Mouse (Mus musculus) neural tube, embryonic 13.5 days (tissue): ENCODE measurements at regions not wholly inside any gene's neighbourhood (a gene's known extent, or its start where the extent isn't known, plus 50 kb on each side); places are given as distances from the start of the nearest gene placed in this dataset.

ENCODE experiments used
- ATAC-seq: fragments of 200-750 bp; cut with Nextera tagmentation; 2 replicates; pipeline ENCODE4 v1.8.0; 2017; ENCODE audit warnings: low read depth, mild to moderate bottlenecking, moderate TSS enrichment, moderate library complexity
- H3K27ac ChIP-seq: fragments of 300-500 bp; sonication (generic); replicated peaks from 2 replicates; pipeline ENCODE4 v1.5.1; 2015; ENCODE audit warnings: moderate library complexity, mild to moderate bottlenecking, inconsistent platforms
- H3K27me3 ChIP-seq: fragments of 300-500 bp; sonication (generic); 2 replicates; pipeline ENCODE4 v1.6.1; 2015; ENCODE audit warnings: mild to moderate bottlenecking, inconsistent platforms
- H3K36me3 ChIP-seq: fragments of 300-500 bp; sonication (generic); 2 replicates; pipeline ENCODE4 v1.6.1; 2015; ENCODE audit warnings: mild to moderate bottlenecking, inconsistent platforms
- H3K4me1 ChIP-seq: fragments of 300-500 bp; sonication (generic); replicated peaks from 2 replicates; pipeline ENCODE4 v1.6.1; 2015; ENCODE audit warnings: inconsistent platforms
- H3K4me2 ChIP-seq: fragments of 300-500 bp; sonication (generic); 2 replicates; pipeline ENCODE4 v1.6.1; 2015; ENCODE audit warnings: inconsistent platforms, mild to moderate bottlenecking, moderate library complexity
- H3K4me3 ChIP-seq: fragments of 300-500 bp; sonication (generic); 2 replicates; pipeline ENCODE4 v1.5.1; 2015; ENCODE audit warnings: mild to moderate bottlenecking, inconsistent platforms
- H3K9ac ChIP-seq: fragments of 300-500 bp; sonication (generic); 2 replicates; pipeline ENCODE4 v1.6.1; 2015; ENCODE audit warnings: moderate library complexity, mild to moderate bottlenecking, inconsistent platforms
- H3K9me3 ChIP-seq: fragments of 300-500 bp; sonication (generic); 2 replicates; pipeline ENCODE4 v1.6.1; 2016; ENCODE audit warnings: inconsistent platforms
- WGBS: fragments of 180-500 bp; shearing (Covaris S2); methylation state at CpG from one replicate; pipeline ENCODE4 v1.1.7; 2015; 5-methylcytosine and 5-hydroxymethylcytosine counted together

DNA sequence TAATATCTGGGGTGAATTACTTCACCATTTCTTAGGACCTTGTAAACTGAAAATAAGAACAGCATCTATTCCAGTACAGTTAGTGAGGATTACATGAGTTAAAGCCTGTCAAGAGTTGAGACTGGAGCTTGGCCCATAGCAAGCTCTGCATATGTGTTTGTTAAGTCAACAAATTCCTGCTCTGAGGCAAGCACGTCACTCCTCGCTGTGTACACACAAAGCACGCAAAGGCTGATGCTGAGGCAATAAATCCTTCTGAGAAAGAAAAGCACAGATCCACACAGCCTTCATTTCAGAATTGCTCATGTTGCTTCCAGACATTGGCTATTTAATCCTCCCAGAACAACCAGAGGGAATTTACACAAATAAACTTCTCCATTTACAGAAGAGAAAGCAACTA lies 328.9 kb upstream of the Gm9747 start:
- no peaks in the 10 kb centered on the region for H3K27me3 ChIP-seq
- H3K4me3 ChIP-seq: no peak overlapping the region
- no peak overlapping the region for H3K4me2 ChIP-seq
- no peak for ATAC-seq
- H3K4me1 ChIP-seq: no peaks in the 10 kb centered on the region
- WGBS: 31% methylated on average over 3 of the region's 3 CpGs
- H3K9me3 ChIP-seq: no peaks in the 10 kb centered on the region
- H3K27ac ChIP-seq: no peak overlapping the region
- no peak overlapping the region for H3K9ac ChIP-seq
- H3K36me3 ChIP-seq: no peaks in the 10 kb centered on the region

DNA sequence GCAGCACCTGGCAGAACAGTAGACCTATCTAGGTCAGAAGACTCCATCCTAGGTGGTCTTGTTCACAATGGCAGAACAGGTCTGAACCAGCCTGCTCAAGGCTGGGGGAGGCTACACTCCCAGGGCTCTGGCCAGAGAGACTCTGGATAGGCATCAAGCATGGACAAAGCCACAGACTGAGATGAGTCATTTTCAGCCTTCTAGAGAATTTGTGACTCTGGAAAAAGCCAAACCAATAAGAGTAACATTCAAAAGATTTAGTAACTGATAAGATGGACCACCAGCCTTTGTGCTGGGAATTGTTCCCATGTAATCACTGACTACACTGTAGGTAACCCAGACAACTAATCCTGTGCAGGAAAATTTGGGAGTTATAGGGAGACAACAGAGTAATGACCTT lies 320.3 kb upstream of the Gm9747 start:
- H3K27ac ChIP-seq: no peak overlapping the region
- H3K36me3 ChIP-seq: no peaks in the 10 kb centered on the region
- no peak overlapping the region for H3K9ac ChIP-seq
- no peaks in the 10 kb centered on the region for H3K4me1 ChIP-seq
- no peak for ATAC-seq
- H3K4me3 ChIP-seq: no peak overlapping the region
- H3K27me3 ChIP-seq: no peaks in the 10 kb centered on the region
- H3K4me2 ChIP-seq: no peak overlapping the region
- H3K9me3 ChIP-seq: no peaks in the 10 kb centered on the region

DNA sequence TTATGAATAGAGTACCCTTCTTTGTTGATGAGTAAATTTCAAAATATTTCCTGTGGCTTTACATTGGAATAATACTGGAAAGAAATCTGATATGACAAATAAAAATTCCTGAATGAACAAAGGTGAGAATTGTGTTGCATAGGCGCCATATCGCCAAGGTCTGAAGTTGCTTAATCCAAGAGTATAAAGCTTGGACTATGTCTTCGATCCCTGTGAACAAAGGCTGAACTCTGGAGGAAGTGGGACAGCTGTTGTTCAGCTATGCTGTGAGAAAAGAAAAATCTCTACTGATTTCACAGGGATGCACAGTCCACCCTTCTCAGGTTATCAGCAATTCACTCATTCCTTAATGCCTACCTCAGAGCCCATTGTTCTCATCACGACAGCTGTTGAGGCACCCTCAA lies 319.3 kb upstream of the Gm9747 start:
- Histone ChIP-seq H3K27me3 (no peaks in the 10 kb centered on the region), H3K4me3 (no peak overlapping the region), H3K9ac (no peak overlapping the region), H3K4me1 (no peaks in the 10 kb centered on the region), H3K4me2 (no peak overlapping the region), H3K27ac (no peak overlapping the region), H3K9me3 (no peaks in the 10 kb centered on the region), H3K36me3 (no peaks in the 10 kb centered on the region)
- 89% methylated on average over 4 of the region's 4 CpGs for WGBS
- ATAC-seq: no peak

DNA sequence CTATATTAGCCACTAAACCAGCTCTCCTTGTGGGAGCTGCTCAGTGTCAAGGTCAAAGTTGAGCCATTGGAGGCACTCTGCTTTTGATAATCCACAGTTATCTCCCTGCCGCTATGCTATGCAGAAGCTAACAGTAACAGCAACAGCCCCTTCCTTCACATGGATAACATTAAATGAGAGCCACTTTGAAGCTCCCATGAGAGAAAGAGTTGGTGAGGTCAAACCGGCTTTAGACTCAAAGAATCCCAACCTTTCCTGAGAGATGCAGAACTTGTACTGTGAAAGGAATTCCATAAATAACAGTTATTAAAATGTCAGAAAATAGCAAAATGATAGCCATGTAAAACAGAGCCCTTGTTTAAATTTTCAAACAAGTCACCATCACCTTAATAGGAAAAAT lies 316.1 kb upstream of the Gm9747 start:
- H3K4me1 ChIP-seq: no peaks in the 10 kb centered on the region
- ATAC-seq: no peak
- no peaks in the 10 kb centered on the region for H3K36me3 ChIP-seq
- H3K27ac ChIP-seq: no peak overlapping the region
- 77% methylated on average over 2 of the region's 2 CpGs for WGBS
- no peak overlapping the region for H3K4me2 ChIP-seq
- no peak overlapping the region for H3K4me3 ChIP-seq
- H3K9ac ChIP-seq: no peak overlapping the region
- no peaks in the 10 kb centered on the region for H3K9me3 ChIP-seq
- no peaks in the 10 kb centered on the region for H3K27me3 ChIP-seq

DNA sequence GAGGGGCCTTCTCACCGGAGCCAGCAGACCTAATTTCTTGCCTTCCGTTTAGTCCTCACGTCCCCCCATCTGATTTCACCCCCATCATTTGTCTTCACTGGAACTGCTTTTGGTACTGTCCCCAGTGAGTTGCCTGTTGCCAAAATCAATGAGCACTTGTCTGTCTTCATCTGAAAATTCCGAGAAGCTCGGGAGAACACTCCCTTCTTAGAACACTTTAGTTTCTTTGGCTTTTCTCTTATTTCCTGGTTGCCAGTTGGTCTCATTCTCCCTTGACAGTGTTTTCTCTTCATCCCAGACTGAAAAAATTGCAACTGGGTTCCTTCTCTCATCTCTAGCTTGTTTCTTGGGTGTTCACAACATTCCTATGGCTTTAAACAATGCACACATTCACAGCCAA lies 305.2 kb upstream of the Gm9747 start:
- H3K27ac ChIP-seq: no peak overlapping the region
- no peaks in the 10 kb centered on the region for H3K36me3 ChIP-seq
- no peak overlapping the region for H3K4me3 ChIP-seq
- H3K27me3 ChIP-seq: no peaks in the 10 kb centered on the region
- H3K9me3 ChIP-seq: no peaks in the 10 kb centered on the region
- no peaks in the 10 kb centered on the region for H3K4me1 ChIP-seq
- no peak overlapping the region for H3K9ac ChIP-seq
- 90% methylated on average over 5 of the region's 5 CpGs for WGBS
- ATAC-seq: no peak
- H3K4me2 ChIP-seq: no peak overlapping the region

DNA sequence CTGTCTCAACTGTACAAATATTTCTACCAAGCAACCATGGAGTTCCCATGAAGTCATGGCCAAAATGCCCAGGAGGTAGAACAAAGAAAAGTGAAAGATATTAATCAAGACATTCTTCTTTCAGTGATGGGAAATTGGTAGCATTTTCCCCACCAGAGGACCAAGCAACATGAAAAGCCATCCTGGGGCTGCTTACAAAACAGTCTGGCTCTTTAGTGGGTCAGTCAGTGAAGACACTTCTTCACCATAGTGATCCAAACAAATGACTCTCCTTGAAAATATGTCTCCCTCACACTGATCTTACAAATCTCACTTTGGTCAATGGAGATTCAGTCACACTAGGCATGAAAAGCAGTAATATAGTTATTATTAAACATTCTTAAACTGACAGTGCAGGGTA lies 299.8 kb upstream of the Gm9747 start:
- H3K4me2 ChIP-seq: no peak overlapping the region
- no peaks in the 10 kb centered on the region for H3K36me3 ChIP-seq
- H3K4me3 ChIP-seq: no peak overlapping the region
- H3K27me3 ChIP-seq: no peaks in the 10 kb centered on the region
- H3K9me3 ChIP-seq: no peaks in the 10 kb centered on the region
- no peaks in the 10 kb centered on the region for H3K4me1 ChIP-seq
- no peak overlapping the region for H3K27ac ChIP-seq
- H3K9ac ChIP-seq: no peak overlapping the region
- no peak for ATAC-seq

DNA sequence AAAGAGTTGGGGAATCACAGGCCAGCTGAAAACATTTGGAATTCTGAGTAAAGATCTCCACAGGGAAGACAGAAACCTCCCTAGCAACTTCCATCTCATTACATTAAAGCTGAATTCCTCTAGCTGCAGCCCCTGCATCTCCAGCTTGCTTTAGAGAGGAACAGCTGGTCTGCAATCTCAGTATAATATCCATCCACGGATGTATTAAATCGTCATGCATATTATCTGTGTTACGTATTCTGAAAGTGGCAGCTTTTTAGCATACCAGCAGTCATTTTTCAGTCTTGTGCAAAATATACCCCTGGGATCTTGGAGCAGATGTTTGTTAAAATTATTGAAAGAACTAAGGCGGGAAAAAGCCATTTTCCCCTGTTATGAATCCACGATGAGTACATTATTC lies 287.7 kb upstream of the Gm9747 start:
- peak; percentile 53; the same call in 1 of the 2 replicates for ATAC-seq
- Histone ChIP-seq H3K27me3 (no peaks in the 10 kb centered on the region), H3K4me3 (no peak overlapping the region), H3K4me1 (0 out of 2 replicates have a peak, but pooled peaks cover 3% of the 10 kb centered on the region), H3K36me3 (no peaks in the 10 kb centered on the region), H3K27ac (no peak overlapping the region), H3K4me2 (no peak overlapping the region), H3K9me3 (no peaks in the 10 kb centered on the region), H3K9ac (no peak overlapping the region)
- WGBS: 45% methylated on average over 5 of the region's 5 CpGs

DNA sequence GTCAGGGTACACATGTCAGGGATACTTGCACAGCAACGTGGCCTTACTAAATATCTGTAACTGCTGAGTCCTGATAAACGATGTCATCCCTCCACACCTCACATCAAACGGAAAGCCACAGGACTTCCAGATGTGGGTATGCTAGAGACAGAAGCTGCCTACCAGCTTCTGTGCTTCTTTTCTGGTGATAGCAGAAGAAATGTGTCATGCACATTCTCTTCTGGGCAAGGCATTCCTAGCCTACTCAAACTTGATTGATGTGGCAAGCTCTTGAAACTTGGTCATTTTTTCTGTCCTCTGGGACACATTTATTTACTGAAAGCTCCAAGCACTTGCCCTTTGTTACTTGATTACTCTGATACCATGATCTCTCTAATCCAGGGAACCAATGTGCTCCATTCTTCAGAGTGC lies 282.8 kb upstream of the Gm9747 start:
- whole genome bisulfite sequencing: 80% methylated on average over 3 of the region's 3 CpGs
- Histone ChIP-seq H3K27ac (no peak overlapping the region), H3K4me1 (0 out of 2 replicates have a peak, but pooled peaks cover 3% of the 10 kb centered on the region), H3K4me2 (no peak overlapping the region), H3K27me3 (no peaks in the 10 kb centered on the region), H3K36me3 (no peaks in the 10 kb centered on the region), H3K4me3 (no peak overlapping the region), H3K9ac (no peak overlapping the region), H3K9me3 (no peaks in the 10 kb centered on the region)
- ATAC-seq: no peak

DNA sequence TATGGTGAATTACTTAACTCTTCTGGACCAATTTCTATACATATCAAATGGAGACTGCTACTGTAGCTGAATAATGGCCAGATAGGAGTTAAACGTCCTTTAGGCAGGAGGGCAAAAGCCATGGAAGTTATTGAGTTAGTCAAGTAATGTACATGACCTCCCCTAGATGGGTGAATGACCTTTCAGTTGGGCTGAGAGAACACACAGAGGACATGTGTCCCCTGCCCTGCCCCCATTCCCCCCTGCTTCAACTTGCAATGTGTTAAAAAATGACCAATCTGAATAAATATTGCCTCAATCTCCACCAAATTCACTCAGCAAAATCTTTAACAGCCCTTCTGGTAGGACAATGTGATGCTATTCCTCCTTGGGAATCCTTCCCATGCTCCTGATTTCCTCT lies 282.1 kb upstream of the Gm9747 start:
- H3K4me1 ChIP-seq: no peaks in the 10 kb centered on the region
- H3K4me3 ChIP-seq: no peak overlapping the region
- no peaks in the 10 kb centered on the region for H3K27me3 ChIP-seq
- no peak for ATAC-seq
- no peak overlapping the region for H3K4me2 ChIP-seq
- H3K36me3 ChIP-seq: no peaks in the 10 kb centered on the region
- H3K9ac ChIP-seq: no peak overlapping the region
- WGBS: 74% methylated on average over 1 of the region's 1 CpGs
- H3K9me3 ChIP-seq: no peaks in the 10 kb centered on the region
- no peak overlapping the region for H3K27ac ChIP-seq

DNA sequence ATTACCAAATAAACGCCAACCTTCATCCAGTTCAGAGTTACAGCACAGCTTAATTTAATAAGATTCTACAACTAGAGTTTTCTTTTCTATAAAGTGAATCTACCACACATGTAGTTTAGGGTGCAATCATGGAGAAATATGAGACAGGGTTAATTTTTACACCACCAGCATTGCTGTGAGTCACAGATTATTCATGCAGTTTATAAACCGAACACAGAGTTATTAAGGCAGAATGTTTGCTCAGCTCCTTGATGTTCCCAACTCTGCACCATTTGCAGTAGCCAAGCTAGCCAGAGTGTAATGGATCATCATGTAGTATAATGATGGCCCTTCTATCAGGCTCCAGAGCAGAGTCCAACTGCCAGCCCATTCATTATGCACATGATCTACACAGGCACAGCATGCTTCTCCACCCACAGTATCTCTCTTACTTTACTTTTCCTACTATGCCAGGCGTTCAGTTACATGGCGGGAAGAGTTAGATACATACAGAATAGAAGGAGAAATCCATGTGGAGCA lies 281.4 kb upstream of the Gm9747 start:
- no peaks in the 10 kb centered on the region for H3K27me3 ChIP-seq
- no peak overlapping the region for H3K4me2 ChIP-seq
- no peak for ATAC-seq
- no peak overlapping the region for H3K27ac ChIP-seq
- WGBS: 90% methylated on average over 4 of the region's 4 CpGs
- H3K9ac ChIP-seq: no peak overlapping the region
- H3K4me3 ChIP-seq: no peak overlapping the region
- no peaks in the 10 kb centered on the region for H3K4me1 ChIP-seq
- H3K36me3 ChIP-seq: no peaks in the 10 kb centered on the region
- H3K9me3 ChIP-seq: no peaks in the 10 kb centered on the region

DNA sequence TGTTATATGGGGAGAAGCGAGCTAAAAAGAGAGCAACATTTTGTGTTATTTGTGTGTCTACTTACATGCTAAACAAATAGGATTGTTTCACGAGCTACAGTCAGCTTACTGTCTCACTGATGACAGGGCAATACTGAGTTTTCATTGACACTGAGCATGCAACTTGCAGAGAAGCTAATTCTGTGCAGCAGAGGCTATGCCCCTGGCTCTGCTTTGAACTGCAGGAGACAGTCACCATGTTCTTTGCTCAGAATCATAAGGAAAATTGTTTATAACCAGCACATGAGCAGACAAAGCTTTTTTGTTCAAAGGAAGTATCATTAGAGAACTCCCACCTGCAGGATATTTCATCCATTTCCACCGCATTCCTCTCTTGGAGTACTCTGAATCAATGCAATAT lies 280.8 kb upstream of the Gm9747 start:
- ATAC-seq: no peak
- Histone ChIP-seq H3K9ac (no peak overlapping the region), H3K4me2 (no peak overlapping the region), H3K9me3 (no peaks in the 10 kb centered on the region), H3K36me3 (no peaks in the 10 kb centered on the region), H3K4me1 (no peaks in the 10 kb centered on the region), H3K27ac (no peak overlapping the region), H3K27me3 (no peaks in the 10 kb centered on the region), H3K4me3 (no peak overlapping the region)
- WGBS: 70% methylated on average over 3 of the region's 3 CpGs

DNA sequence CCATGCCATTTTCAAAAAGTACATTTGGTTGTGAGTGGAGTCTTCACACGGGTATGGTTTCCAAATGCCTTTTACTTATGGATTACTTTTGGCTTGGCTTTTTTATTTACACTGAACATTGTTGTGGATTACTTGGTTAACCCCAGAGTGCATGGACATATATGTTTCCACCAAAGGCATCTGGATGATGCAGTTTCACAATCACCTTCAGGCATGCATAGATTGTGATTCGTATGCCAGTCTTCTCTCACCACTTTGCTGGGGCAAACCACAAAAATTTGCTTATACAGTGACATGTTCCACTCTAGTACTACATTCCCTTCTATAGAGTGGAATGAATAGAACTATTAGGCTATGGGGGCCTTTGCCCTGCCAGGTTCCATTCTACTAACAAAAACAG lies 278.4 kb upstream of the Gm9747 start:
- Histone ChIP-seq H3K9me3 (no peaks in the 10 kb centered on the region), H3K36me3 (no peaks in the 10 kb centered on the region), H3K9ac (no peak overlapping the region), H3K4me2 (no peak overlapping the region), H3K27me3 (no peaks in the 10 kb centered on the region), H3K4me1 (no peaks in the 10 kb centered on the region), H3K27ac (no peak overlapping the region), H3K4me3 (no peak overlapping the region)
- no peak for ATAC-seq
- WGBS: 90% methylated on average over 2 of the region's 2 CpGs

DNA sequence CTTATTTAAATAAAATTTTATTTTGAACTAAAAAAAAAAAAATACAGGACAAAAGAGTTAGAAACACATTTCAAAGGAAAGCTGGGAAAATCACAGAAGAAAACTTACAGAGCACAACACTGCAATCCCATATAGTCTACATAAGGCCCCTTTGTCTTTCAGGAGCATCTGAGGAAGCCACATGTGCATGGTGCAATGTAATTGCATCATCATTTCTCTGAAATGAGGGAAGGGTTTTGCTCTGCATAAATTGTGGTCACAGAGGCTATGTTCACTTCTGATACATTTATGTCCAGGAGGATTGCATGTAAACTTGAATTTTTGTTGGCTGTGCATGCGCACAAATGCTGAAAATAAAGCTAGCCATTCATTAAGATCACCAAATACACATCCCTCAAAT lies 265.9 kb upstream of the Gm9747 start:
- H3K27me3 ChIP-seq: no peaks in the 10 kb centered on the region
- WGBS: 97% methylated on average over 1 of the region's 1 CpGs
- H3K9ac ChIP-seq: no peak overlapping the region
- ATAC-seq: no peak
- no peaks in the 10 kb centered on the region for H3K9me3 ChIP-seq
- no peak overlapping the region for H3K4me2 ChIP-seq
- no peak overlapping the region for H3K27ac ChIP-seq
- 0 out of 2 replicates have a peak, but pooled peaks cover 6% of the 10 kb centered on the region for H3K4me1 ChIP-seq
- H3K4me3 ChIP-seq: no peak overlapping the region
- H3K36me3 ChIP-seq: no peaks in the 10 kb centered on the region
